Mouse (Mus musculus): ENCODE data around the gene Acvr1c.

Gene Acvr1c

DNA sequence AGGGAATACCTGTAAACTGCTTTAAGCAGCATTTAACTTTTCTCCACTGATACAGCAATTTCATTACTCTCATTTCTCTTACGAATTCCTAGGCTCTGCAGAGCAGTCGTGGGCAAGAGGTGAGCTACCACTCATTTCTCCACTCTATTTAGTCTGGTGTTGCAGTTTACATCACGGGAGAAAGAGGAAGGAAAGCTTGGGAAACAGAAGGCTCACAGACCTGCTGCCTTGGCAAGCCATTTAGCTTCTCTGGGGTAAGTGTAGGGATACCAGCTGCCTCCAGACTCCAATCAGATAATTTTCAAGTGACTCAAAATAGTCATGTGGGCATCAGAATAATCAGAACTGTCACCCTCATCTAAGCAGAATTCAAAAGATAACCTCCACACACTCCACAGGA is 76.6 kb downstream of the Acvr1c start:
- peak; percentile 8 for DNase-seq

DNA sequence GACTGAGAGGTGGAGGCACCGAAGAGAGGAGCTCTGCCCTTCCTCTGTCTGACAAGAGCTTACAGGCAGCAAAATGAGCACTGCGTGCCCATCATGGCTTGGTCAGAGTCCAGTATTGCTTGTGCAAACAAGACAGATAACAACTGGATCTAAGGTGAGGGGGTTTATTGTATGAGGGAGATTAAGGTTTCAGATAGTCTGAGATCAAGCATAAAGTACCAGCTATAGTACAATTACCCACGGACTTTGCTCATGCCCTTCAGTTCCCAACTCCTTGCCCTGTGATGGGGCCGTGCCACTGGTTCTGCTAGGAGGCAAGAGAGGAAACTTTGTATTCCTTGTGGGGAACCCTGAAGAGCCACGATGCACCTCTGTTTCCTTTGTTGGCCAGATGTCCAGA is 78.5 kb downstream of the Acvr1c start:
- no peak for DNase-seq

DNA sequence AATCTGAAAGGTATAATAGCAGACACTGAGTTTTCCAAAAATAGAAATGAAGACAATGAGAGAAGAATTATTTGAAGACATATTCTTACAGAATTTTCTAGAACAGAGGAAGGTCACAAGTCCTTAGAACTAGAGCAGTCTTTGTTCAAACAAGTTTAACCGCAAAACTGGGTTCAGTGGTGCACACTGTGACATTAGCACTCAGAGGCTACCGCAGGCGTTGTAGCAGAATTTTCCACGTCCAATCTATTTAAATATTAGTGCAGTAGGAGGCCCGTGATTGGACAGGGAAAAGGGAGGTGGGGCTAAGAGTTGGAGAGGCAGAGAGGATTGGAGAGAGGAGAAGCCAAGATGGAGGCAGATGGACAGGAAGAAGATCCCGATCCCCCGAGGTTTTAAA is 81.2 kb downstream of the Acvr1c start:
- DNase-seq = no peak

DNA sequence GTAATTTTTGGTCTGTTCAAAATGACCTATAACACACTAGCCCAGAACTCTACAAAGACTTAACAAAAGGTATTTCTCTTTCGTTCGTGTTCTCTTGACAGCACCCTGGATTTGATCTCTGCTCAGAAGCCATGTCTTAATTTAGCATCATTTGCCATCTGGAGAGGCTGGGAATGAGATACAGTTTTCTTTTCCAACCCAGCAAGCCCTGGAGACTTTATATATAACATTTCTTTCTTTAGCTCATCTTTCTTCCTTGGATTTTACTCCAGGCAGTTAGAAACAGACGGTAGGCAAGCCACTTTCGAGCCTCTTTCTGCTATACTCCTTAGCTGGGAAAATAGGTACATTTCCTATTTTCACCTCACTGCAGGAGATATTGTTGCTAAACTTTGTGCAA is 117.1 kb downstream of the Acvr1c start:
- no peak for DNase-seq

DNA sequence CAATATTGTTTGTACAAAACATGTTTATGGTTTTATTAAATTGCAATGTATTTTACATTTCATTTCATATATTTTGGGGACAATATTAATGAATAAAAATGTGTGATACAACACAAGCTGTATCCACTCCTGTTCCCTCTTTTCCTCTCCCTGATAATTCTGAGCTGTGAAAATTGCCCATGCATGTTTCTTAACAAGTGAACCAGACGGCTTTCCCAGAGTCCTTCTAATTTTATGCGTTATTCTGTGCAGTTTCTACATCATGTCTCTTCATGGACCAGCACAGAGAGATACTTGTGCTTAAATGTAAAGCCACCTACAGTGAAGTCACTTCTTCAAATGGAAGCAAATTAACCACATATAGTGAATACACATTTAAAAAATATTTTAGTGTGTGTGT is 120.2 kb downstream of the Acvr1c start:
- DNase-seq = no peak
